Mouse (Mus musculus): ENCODE data around the gene Fam111a.

GRCm38 (mm10) chr19:12567011-12567410, 21.5 kb downstream of the Fam111a start:
- no peak for TF ChIP-seq CTCF (IDR thresholded peaks at IDR 0.05; ENCODE audit: control insufficient read depth, insufficient read depth, insufficient replicate concordance, low read depth, low read length)
- no peak for TF ChIP-seq POLR2A (IDR thresholded peaks at IDR 0.05; ENCODE audit: control insufficient read depth, low read depth, low read length)
